Mouse (Mus musculus): ENCODE results near the gene Cdkn2aipnl. TPM values are rescaled to one million over a fixed set of nuclear protein-coding genes. Genes with fewer than 3 reads are reported as not detected.
A peak's percentile ranks its signal among the peaks of the same experiment; 100 is the strongest.

The Cdkn2aipnl gene
- polyA plus RNA-seq, 1 experiment from 2014 or later, result 82.5 TPM

GRCm38 (mm10) chr11:51999611-52000289, 32.3 kb downstream of the Cdkn2aipnl start:
- H3K27ac ChIP-seq (ENCODE audit: low read length), result peak overlapping the region; percentile 95
- peak; percentile 22; the same call in 1 of the 2 replicates for ATAC-seq (ENCODE audit: insufficient read depth, low FRiP score)
- under 1% methylated on average over 29 of the region's 29 CpGs for WGBS

GRCm38 (mm10) chr11:52000290-52000962, 33.0 kb downstream of the Cdkn2aipnl start, which contains the start of gene Ube2b:
Gene Ube2b (minus strand): TSS chr11:52000762.
- peak; percentile 86 for ATAC-seq (ENCODE audit: insufficient read depth, low FRiP score)
- H3K4me3 ChIP-seq (replicated peaks; ENCODE audit: low read length), result peak within 1 kb of the TSS; percentile 97
- H3K36me3 ChIP-seq (ENCODE audit: control insufficient read depth, insufficient read depth, low read length), result 0 out of 2 replicates have a peak, but pooled peaks cover 8% of the 10 kb centered on the region
- peak within 1 kb of the TSS; percentile 96 for H3K9ac ChIP-seq (ENCODE audit: low read length)
- no peaks in the 10 kb centered on the region for H3K9me3 ChIP-seq (replicated peaks; ENCODE audit: control insufficient read depth, low read length)
- H3K27me3 ChIP-seq (ENCODE audit: control insufficient read depth, insufficient read depth, low read length), result no peaks in the 10 kb centered on the region
- H3K4me1 ChIP-seq (ENCODE audit: control insufficient read depth, insufficient read depth, low read length), result peaks cover 26% of the 10 kb centered on the region
- peak within 1 kb of the TSS; percentile 95 for H3K27ac ChIP-seq (ENCODE audit: low read length)
- H3K4me2 ChIP-seq (ENCODE audit: low read depth, low read length), result peak within 1 kb of the TSS; percentile 93
- WGBS, result under 1% methylated on average over 61 of the region's 63 CpGs

More at GRCm38 (mm10) chr11:51999611-52000289, 32.3 kb downstream of the Cdkn2aipnl start:
- H3K36me3 ChIP-seq (ENCODE audit: control insufficient read depth, insufficient read depth, low read length), result 0 out of 2 replicates have a peak, but pooled peaks cover 10% of the 10 kb centered on the region
- H3K4me2 ChIP-seq (ENCODE audit: low read depth, low read length), result peak overlapping the region; percentile 93
- peak overlapping the region; percentile 96 for H3K9ac ChIP-seq (ENCODE audit: low read length)
- H3K4me1 ChIP-seq (ENCODE audit: control insufficient read depth, insufficient read depth, low read length), result peaks cover 26% of the 10 kb centered on the region
- H3K4me3 ChIP-seq (replicated peaks; ENCODE audit: low read length), result peak overlapping the region; percentile 97
- H3K9me3 ChIP-seq (replicated peaks; ENCODE audit: control insufficient read depth, low read length), result no peaks in the 10 kb centered on the region
- H3K27me3 ChIP-seq (ENCODE audit: control insufficient read depth, insufficient read depth, low read length), result no peaks in the 10 kb centered on the region

GRCm38 (mm10) chr11:52001341-52001740, 33.9 kb downstream of the Cdkn2aipnl start:
- no peaks in the 10 kb centered on the region for H3K27me3 ChIP-seq (ENCODE audit: control insufficient read depth, insufficient read depth, low read length)
- H3K27ac ChIP-seq (ENCODE audit: low read length), result peak overlapping the region; percentile 89
- H3K4me3 ChIP-seq (replicated peaks; ENCODE audit: low read length), result peak overlapping the region; percentile 97; the same call in 1 of the 2 replicates
- WGBS, result 64% methylated on average over 10 of the region's 10 CpGs
- no peak for ATAC-seq (ENCODE audit: insufficient read depth, low FRiP score)
- H3K4me1 ChIP-seq (ENCODE audit: control insufficient read depth, insufficient read depth, low read length), result peaks cover 33% of the 10 kb centered on the region
- peak overlapping the region; percentile 31 for H3K9ac ChIP-seq (ENCODE audit: low read length)
- H3K36me3 ChIP-seq (ENCODE audit: control insufficient read depth, insufficient read depth, low read length), result 0 out of 2 replicates have a peak, but pooled peaks cover 6% of the 10 kb centered on the region
- H3K4me2 ChIP-seq (ENCODE audit: low read depth, low read length), result peak overlapping the region; percentile 63
- no peaks in the 10 kb centered on the region for H3K9me3 ChIP-seq (replicated peaks; ENCODE audit: control insufficient read depth, low read length)

- 0 out of 2 replicates have a peak, but pooled peaks cover 2% of the 10 kb centered on the region for H3K36me3 ChIP-seq (ENCODE audit: control insufficient read depth, insufficient read depth, low read length)
- H3K9me3 ChIP-seq (replicated peaks; ENCODE audit: control insufficient read depth, low read length), result no peaks in the 10 kb centered on the region
- no peak overlapping the region for H3K27ac ChIP-seq (ENCODE audit: low read length)
- no peak for ATAC-seq (ENCODE audit: insufficient read depth, low FRiP score)
- H3K9ac ChIP-seq (ENCODE audit: low read length), result no peak overlapping the region
- no peak overlapping the region for H3K4me3 ChIP-seq (replicated peaks; ENCODE audit: low read length)
- peaks cover 34% of the 10 kb centered on the region for H3K4me1 ChIP-seq (ENCODE audit: control insufficient read depth, insufficient read depth, low read length)
- H3K27me3 ChIP-seq (ENCODE audit: control insufficient read depth, insufficient read depth, low read length), result no peaks in the 10 kb centered on the region
- WGBS, result 92% methylated on average over 8 of the region's 8 CpGs
- no peak overlapping the region for H3K4me2 ChIP-seq (ENCODE audit: low read depth, low read length)
Observed at GRCm38 (mm10) chr11:52001861-52002260, 34.4 kb downstream of the Cdkn2aipnl start.

- WGBS, result 73% methylated on average over 13 of the region's 13 CpGs
- Histone ChIP-seq H3K9me3 (replicated peaks; ENCODE audit: control insufficient read depth, low read length) (no peaks in the 10 kb centered on the region), H3K4me1 (ENCODE audit: control insufficient read depth, insufficient read depth, low read length) (peaks cover 29% of the 10 kb centered on the region), H3K27ac (ENCODE audit: low read length) (peak overlapping the region; percentile 95), H3K4me2 (ENCODE audit: low read depth, low read length) (peak overlapping the region; percentile 72), H3K36me3 (ENCODE audit: control insufficient read depth, insufficient read depth, low read length) (no peaks in the 10 kb centered on the region), H3K9ac (ENCODE audit: low read length) (peak overlapping the region; percentile 82), H3K4me3 (replicated peaks; ENCODE audit: low read length) (peak overlapping the region; percentile 63), H3K27me3 (ENCODE audit: control insufficient read depth, insufficient read depth, low read length) (no peaks in the 10 kb centered on the region)
- ATAC-seq (ENCODE audit: insufficient read depth, low FRiP score), result no peak
Observed at GRCm38 (mm10) chr11:52002842-52003504, 35.5 kb downstream of the Cdkn2aipnl start.

GRCm38 (mm10) chr11:52003505-52003771, 36.0 kb downstream of the Cdkn2aipnl start:
- Histone ChIP-seq H3K36me3 (ENCODE audit: control insufficient read depth, insufficient read depth, low read length) (no peaks in the 10 kb centered on the region), H3K9ac (ENCODE audit: low read length) (peak overlapping the region; percentile 82), H3K27me3 (ENCODE audit: control insufficient read depth, insufficient read depth, low read length) (no peaks in the 10 kb centered on the region), H3K4me3 (replicated peaks; ENCODE audit: low read length) (peak overlapping the region; percentile 63), H3K4me2 (ENCODE audit: low read depth, low read length) (peak overlapping the region; percentile 72), H3K4me1 (ENCODE audit: control insufficient read depth, insufficient read depth, low read length) (peaks cover 25% of the 10 kb centered on the region), H3K9me3 (replicated peaks; ENCODE audit: control insufficient read depth, low read length) (no peaks in the 10 kb centered on the region), H3K27ac (ENCODE audit: low read length) (peak overlapping the region; percentile 95)
- no peak for ATAC-seq (ENCODE audit: insufficient read depth, low FRiP score)
- 12% methylated on average over 4 of the region's 4 CpGs for WGBS

- under 1% methylated on average over 51 of the region's 51 CpGs for WGBS
- ATAC-seq (ENCODE audit: insufficient read depth, low FRiP score), result peak; percentile 93
- peaks cover 22% of the 10 kb centered on the region for H3K4me1 ChIP-seq (ENCODE audit: control insufficient read depth, insufficient read depth, low read length)
- H3K27me3 ChIP-seq (ENCODE audit: control insufficient read depth, insufficient read depth, low read length), result no peaks in the 10 kb centered on the region
- H3K4me3 ChIP-seq (replicated peaks; ENCODE audit: low read length), result peak within 1 kb of the TSS; percentile 63
- no peaks in the 10 kb centered on the region for H3K36me3 ChIP-seq (ENCODE audit: control insufficient read depth, insufficient read depth, low read length)
- peak within 1 kb of the TSS; percentile 95 for H3K27ac ChIP-seq (ENCODE audit: low read length)
- H3K9me3 ChIP-seq (replicated peaks; ENCODE audit: control insufficient read depth, low read length), result no peaks in the 10 kb centered on the region
- H3K4me2 ChIP-seq (ENCODE audit: low read depth, low read length), result peak within 1 kb of the TSS; percentile 72
- peak within 1 kb of the TSS; percentile 82 for H3K9ac ChIP-seq (ENCODE audit: low read length)
Observed at GRCm38 (mm10) chr11:52003772-52004528, 36.5 kb downstream of the Cdkn2aipnl start, which contains the start of gene Cdkl3. Gene Cdkl3 (plus strand): TSS chr11:52004221.

GRCm38 (mm10) chr11:52005586-52005985, 38.1 kb downstream of the Cdkn2aipnl start:
- Histone ChIP-seq H3K36me3 (ENCODE audit: control insufficient read depth, insufficient read depth, low read length) (no peaks in the 10 kb centered on the region), H3K27me3 (ENCODE audit: control insufficient read depth, insufficient read depth, low read length) (no peaks in the 10 kb centered on the region), H3K9ac (ENCODE audit: low read length) (no peak overlapping the region), H3K4me3 (replicated peaks; ENCODE audit: low read length) (no peak overlapping the region), H3K9me3 (replicated peaks; ENCODE audit: control insufficient read depth, low read length) (no peaks in the 10 kb centered on the region), H3K4me2 (ENCODE audit: low read depth, low read length) (peak overlapping the region; percentile 3; the same call in 1 of the 2 replicates), H3K27ac (ENCODE audit: low read length) (peak overlapping the region; percentile 18; the same call in 1 of the 2 replicates), H3K4me1 (ENCODE audit: control insufficient read depth, insufficient read depth, low read length) (peaks cover 20% of the 10 kb centered on the region)
- 49% methylated on average over 2 of the region's 2 CpGs for WGBS
- ATAC-seq (ENCODE audit: insufficient read depth, low FRiP score), result no peak
